Mouse (Mus musculus) lung, postnatal 14 days (tissue): Measurements from ENCODE around the gene Dmrta1.
"Not testable (repeated sequence)": the region's sequence is repeated elsewhere in the genome, so short reads cannot be mapped to it uniquely, and the experiment has no call there.

Experiments
- DNase-seq: peaks from one replicate; pipeline ENCODE4 v3.0.0; 2021

Gene Dmrta1

DNA sequence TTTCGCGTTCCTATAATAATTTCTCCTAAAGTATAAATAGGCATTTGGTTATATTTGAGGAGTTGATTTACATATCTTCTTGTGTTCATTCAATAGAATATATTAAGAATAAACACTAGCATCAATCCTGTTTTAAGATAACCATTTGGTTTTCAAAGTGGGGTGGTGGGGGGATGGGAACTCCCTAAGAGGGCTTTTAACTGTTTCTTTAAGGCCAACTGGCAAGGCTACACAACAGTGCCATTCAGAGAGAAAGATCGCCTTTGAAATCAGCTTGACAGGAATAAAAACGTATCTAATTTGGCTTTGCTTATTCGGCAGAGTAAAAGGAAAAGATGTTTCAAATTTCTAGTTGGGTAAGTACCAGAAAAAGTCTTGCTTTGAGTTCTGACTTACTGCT is at the start of gene Dmrta1:
TSS of gene Dmrta1 (plus strand) at position 242 of the 400 bp plus-strand sequence.
- no peak for DNase-seq

DNA sequence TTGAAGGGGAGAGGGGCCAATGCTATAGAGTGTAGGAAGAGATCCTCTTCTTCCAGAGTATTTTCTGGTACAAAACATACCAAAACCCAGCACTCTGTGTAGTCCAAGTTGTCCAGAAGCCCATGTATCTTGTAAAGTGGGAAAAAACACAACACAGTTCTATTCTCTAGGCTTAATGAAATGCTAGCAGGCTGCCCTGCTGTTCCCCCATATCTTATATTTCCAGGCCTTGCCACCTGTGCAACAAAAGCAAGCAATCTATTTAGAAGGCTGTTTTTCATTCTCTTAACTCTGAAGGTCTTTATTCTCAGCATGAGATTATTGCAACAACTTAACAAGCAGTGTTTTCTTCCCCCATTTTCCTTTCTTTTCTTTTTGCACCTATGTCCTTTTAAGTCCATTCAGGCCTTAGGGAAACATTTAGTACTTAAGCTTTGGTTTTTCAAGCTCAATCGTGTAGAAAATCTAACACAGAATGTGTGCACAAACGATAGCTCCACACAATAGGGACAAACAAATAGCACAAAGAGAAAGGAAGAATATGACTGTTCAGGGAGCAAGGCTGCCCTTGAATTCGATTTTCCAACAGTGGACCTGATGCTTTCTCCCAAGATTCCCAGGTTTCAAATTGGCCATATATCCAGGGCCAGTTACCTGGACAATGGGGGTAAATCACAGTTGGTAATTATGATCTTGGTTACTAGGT is 48.7 kb upstream of the Dmrta1 start:
- DNase-seq = no peak

DNA sequence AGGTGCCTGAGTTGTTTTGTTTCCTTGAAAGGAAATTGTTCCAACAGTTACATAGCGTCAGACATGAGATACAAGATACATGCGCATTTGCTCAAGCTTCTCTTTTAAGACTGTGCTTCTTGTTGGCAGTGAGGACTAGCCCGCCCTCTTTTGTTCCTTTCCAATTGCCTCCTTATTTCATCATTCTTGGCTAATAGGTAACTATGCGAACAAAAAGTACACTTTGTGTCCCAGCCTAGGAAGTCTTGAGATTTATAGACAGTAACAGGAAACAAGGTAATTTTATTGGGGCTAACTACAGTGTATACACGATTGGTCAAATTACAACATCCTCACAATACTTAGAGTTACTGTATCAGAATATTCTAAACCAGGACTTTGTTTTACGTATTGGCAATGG is 47.7 kb upstream of the Dmrta1 start:
- DNase-seq = no peak

DNA sequence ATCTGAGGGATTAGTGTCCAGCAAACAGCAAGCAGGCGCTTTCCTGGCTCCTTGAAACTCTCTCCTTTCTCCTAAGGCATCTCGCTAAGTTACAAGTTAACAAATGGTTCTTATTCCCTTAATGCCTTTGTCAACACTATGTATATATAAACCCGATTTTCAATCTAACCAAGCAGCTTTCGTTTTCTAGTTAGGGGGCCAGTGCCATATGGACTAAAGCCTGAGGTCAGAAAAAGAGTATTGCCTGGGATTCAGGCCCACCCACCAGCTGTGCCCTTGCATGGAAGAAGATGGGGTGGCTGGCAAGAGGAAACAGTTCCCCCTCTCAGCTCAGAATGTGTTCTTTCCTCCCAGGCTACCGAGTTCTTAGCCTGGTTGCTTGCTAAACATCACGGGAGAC is 40.6 kb upstream of the Dmrta1 start:
- no peak for DNase-seq

DNA sequence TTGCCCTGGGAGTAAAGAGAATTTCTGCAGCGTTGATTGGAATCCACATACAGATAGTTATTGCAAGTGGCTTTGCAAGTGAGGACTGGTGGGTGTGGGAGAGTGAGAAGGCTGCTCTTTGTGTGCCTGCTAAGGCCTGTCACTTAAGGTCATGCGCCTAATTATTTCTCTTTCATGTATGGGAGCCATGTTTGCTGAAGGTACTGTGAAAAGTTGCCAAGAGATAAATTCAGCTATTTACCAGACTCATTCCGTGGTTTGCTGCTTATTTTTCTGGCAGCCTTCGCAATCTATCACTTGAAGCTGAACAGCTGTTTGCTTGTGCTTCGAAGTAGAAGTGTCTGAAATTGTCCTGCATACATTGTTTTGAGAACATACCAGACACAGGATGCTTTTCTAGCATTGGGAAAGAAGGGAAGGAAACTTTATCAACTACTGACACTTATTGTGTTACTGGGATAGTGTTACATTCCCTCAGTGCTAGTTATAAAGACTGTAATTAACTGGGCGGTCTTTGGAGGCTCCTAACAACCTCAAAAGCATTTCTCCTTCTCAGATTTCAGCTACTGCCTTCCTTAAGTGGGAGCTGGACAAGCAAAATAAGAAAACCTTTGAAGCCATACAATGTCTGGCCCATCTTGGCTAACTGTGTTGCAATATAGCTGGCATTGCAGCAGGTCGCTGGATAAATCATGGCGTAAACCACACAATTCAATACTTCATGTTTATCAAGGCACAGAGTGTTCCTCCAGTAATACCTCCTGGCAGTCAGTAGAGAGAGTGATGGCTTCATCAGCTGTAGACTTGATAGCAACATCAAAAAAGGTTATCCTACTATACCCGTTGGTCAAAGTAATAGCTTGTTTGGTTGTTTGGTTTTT is 34.8 kb upstream of the Dmrta1 start:
- DNase-seq = no peak

DNA sequence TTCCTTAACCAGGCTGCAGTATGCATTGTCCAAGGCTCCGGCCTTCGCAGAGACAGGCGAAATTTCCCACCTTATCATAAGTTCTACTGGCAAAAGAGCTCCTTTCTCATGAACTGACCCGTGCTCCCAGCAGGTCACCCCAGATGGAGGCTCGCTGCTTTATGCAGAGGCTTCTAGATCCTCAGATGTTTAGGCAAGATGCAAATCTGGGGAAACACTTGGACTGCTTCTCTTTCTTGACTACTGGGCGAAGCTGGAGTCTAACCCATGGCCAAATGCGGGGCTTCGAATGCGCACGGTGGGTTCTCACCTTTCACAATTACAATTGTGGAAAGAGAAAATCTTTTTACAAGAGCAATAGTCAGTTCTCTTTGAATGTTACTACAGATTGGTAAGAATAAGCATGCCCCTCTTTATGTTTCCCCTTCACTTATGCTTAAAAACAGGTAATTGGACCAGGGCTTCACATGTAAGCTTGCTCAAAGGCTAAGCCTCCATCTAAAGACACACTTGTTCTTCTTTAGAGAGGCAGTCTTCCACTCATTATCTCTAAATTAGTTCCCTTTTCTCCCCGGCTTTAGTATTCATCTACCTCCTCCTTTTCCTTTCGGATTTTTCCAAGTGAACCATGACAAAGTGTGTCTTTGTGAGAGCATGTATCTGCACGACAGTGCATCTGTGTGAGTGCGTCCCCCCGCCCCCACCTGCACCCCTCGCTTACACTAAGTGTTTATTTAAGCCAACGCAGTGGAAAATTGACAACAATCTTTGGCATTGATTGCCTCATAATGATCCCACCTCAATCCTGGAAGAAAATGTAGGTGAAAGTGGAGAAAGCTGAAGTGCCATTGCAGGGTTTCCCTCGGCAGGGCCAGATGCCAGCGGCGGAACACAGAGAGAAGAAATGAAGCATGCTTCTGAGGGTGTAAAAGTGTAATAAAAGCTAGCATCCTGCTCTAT is 28.6 kb upstream of the Dmrta1 start:
- no peak for DNase-seq

DNA sequence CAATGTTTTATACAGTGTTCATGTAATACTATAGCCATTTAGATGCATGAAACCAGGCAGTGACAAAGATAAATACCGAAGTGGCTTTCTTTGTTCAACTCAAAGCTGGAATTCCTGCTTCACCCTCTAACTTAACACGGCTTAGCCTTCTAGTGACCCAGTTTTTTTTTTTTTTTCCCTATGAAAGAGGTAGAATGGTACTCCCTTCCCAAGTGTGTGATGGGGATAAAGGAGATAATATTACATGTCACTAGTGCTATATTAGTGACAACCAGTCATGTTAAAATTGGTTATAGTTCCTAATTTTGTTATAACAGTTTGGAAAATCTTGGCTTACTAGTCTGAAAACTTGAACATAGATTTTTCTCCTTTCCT is 27.9 kb upstream of the Dmrta1 start:
- no peak for DNase-seq

DNA sequence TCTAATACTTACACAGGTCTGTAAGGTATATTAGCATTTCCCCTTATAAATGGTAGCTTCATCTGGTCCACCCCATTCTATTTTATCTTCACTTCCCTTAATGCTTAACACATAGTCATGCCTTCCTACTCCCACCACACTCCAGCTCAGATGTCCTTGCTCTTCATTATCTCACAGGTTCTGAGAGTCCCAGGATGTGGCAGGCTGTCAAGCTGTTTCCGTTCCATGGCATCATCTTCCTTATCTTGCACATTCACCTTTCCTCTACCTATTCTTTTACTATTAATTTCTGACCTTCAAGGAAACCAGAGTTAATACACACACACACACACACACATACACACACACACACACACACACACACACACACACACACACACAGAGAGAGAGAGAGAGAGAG is 27.5 kb upstream of the Dmrta1 start:
- DNase-seq = no peak

DNA sequence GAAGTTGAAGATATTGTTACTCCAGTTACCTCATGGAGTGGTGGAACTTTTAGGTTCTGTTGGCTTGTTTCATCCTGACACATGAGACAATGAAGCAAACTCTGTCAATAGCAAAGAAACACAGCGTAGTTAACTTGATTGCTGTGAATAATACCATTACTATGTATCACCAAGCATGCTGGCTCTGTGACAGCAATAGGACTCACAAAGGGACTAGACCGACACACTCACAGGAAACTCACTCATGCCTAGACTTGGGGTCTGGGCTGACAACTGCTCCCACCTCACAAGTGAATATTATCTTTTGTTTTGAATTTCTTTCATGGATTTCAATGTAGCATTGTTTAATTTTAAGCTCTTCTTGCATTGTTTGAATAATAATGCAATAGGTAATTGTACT is 15.8 kb upstream of the Dmrta1 start:
- DNase-seq = no peak

DNA sequence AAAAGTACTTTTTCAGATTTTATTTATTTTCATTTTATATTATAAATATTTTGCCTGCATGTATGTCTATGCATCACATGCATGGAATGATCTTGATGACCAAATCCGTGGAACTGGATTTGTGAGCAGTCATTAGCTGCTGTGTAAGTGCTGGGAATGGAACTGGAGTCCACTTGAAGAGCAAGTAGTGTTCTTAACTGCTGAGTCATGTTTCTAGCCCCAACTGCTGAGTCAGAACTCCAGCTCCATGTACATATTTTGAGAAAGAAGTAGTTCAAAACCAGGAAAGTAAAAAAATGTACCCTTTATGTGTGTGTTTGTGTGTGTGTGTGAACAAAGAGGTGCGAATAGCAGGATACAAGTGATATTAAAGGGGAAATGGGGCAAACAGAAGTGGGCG is 4.5 kb upstream of the Dmrta1 start:
- DNase-seq = no peak

DNA sequence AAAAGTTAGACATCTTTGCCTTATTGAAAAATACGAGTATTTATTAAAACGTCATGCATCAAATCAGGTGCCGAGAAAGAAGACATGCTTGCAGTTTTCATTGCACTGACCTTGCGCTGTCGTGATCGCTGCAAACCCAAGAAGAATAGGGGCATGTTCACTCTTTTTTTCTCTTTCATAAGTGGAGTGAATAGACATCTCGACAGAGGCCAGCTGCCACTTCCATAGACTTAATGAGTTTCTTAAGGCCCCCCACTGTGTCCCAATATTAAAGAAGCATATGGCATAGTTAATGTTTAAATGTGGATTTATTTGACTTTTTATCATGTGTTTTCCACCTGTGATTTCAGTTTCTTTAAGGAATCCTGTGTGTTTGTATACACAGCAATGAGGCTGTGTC is 1.3 kb upstream of the Dmrta1 start:
- DNase-seq = no peak

DNA sequence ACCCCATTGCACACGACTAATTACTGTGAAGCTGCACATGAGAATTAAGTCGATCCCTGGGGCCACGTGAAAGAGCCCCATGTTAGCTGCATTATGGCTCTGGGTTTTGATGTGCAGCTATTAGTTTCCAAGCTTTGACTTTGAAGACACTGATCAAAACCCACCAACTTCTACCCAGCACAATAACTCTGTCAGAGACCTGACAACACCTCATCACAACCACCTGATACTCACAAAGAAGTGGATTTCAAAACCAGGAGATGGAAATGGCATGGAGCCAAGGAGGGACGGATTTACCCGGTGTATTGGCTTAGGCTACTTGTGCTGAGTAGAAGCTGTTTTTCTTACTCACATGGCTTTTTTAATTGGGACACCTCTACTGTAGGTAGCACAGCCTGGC is 523 bp upstream of the Dmrta1 start:
- DNase-seq = no peak

DNA sequence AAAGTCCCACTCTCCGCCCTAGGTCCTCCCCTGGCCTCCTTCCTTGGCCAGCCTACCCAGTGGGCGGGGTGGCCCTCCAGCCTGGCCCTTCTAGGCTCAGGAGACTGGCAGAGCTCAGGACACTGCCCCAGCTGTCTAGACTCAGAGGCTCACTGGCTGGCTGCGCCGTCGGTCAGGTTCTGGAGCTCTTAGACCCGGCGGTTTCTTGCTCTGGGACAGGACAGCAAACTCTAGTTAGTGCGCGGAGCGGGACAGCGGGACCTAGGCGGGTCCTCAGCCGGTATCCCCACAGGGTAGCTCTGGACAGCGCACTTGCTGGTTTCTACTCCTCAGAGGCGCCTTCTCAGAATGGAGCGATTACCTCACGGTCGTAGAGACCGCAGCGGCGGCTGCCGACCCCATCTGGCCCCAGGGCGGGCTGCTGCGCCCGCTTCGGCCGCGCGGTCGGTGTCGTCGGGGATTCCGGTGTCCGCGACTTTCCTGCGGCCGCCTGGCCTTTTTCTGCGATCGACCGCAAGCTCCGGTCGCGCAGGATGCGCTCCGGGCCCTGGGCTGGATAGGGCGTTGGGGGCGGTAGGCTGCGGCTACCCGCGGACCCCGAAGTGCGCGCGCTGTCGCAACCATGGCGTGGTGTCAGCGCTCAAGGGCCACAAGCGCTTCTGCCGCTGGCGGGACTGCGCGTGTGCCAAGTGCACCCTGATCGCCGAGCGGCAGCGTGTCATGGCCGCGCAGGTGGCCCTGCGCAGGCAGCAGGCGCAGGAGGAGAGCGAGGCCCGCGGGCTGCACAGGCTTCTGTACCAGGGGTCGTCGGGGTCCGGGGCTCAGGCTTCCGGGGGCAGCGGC is 8.9 kb downstream of the Dmrta1 start:
- DNase-seq = no peak

DNA sequence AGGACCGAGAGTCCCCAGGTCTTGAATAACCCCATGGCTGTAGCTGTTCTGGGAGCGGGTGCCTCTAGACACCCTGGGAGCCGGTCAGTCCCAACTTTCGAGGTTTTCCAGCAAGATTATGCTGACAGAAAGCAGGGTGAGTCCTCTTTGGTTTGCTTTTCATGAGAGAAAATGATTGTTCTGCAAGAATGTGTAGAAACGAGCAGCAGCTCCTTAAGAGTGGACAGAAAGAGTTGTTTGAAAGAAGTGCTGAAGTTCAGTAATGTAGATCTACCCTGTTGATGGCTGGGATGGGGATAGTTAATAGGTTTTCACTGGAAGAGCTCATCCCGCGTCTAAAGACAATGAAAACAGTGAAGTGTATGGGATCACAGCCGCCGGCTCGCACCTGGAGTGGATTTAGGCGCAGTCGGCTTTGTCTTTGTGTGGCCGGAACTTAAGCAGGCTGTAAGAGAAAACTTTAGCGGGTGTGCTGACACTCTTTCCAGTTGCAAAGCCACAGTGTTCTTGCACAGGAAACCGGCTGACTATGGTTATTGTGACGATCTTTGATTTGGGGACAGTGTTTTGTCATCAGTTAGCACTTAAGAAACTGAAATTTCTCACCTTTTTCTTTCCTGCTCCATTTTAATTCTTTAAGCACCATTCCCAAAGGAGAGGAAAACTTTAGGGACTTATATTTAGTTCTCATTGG is 9.7 kb downstream of the Dmrta1 start:
- no peak for DNase-seq

DNA sequence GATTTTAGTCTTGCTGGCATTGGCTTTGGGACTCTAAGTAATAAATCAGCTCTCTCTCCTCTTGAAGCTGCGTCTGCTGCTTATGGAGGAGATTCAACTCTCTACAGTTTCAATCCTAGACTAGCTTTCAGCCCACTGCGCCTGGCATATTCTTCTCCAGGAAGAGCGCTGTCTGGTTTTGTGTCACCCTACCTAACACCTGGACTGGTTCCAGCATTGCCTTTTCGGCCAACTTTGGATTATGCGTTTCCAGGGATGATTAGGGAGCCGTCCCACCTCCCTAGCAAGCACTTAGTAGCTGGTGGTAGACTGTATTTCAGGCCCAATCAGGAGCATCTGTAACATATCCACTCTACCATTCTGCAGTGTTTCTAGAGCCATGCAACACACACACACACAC is 12.7 kb downstream of the Dmrta1 start:
- no peak for DNase-seq

DNA sequence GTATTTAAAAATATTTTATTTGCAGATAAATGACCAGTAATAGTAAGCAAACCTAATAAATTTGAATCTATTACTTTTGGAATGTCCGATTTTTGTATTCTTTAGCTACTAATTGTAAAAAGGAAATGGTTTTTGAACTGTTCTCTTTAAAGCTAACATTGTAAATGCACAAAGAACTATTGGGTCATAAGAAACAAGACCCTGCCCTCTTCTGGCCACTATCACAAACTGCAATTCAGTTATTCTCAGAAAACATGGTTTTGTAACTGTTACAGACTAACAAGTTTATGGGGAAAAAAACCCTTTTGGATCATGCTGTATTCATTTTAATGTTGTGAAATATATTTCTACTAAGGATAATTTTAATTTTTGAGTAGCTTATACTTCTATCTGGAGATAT is 13.5 kb downstream of the Dmrta1 start:
- DNase-seq = no peak

DNA sequence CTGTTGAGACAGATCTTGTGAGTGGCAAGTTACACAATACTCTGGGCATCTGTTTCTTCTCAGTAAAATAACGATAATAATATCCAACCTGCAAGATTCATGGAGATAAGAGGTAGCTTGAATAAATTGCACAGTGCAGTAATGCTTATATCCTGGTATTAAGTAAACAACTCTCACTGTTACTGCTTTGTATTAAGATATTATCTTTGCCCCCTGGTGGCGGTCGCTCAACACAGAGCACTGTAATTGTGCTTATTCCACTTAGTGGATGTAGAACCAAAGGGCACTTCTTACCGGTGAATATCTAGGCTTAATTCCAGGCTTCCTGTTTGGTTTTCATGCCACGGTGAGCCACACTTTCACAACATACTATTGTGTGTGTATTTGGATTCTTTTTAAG is 16.4 kb downstream of the Dmrta1 start:
- DNase-seq = no peak

DNA sequence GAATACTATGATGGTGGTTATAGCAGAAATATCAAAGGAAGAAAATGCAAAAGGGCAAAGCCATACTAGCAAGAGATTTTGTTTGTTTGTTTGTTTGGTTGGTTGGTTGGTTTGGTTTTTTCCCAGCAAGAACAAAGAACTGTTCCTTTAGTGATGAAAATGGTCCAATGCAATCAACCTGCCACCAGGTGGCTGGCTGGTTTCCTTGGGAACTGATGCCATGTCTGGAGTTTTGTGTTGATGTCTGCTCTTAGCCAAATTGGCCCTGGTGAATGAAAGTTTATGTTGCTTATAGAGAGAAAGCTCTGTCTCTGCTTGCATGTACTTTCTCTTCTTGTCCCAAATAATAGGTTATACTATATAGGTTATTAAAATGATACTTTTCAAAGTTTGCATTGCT is 18.7 kb downstream of the Dmrta1 start:
- no peak for DNase-seq

DNA sequence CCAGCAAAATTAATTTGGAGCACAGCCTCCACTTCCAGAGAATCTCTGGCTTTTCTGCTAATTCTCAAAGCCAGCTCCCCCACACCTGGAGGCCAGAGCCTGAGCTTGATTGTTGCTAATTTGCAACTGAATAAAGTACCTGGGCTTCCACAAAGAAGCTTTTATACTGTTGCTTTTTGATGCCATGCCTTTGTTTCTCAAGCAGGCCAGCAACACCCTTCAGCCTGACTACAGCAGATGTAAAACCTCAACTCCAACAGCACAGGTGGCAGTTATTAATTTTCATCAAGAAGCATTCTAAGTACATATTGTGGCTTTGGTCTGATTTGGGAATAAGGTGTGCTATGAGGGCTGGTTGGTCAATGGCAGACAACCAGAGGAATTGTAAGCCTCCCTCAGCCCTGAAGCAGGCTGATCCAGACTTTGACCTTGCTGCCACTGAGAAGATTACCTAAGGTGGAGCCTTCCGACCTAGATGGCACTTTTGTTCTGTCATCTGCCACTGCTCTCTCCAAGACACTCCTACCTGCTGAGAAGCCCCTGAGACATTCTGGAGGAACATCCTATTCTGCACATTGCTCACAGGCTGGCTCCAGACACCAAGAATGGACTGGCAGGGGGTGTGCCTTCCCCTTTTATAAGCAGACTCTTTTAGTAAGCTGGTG is 44.4 kb downstream of the Dmrta1 start:
- DNase-seq = not testable (repeated sequence)
